Mouse (Mus musculus) thymus, postnatal 14 days (tissue): ENCODE measurements around the gene R3hcc1l.

Experiments used
- DNase-seq: peaks from one replicate; pipeline ENCODE4 v3.0.0; 2021

R3hcc1l gene

GRCm38 (mm10) chr19:42518620-42519310 lies at the start of gene R3hcc1l:
Gene R3hcc1l, plus strand, starts transcription at chr19:42518759.
- peak; percentile 98 for DNase-seq

- DNase-seq = no peak
Observed at GRCm38 (mm10) chr19:42471571-42471970, 47.0 kb upstream of the R3hcc1l start.

- no peak for DNase-seq
Observed at GRCm38 (mm10) chr19:42472831-42473230, 45.7 kb upstream of the R3hcc1l start.

DNA sequence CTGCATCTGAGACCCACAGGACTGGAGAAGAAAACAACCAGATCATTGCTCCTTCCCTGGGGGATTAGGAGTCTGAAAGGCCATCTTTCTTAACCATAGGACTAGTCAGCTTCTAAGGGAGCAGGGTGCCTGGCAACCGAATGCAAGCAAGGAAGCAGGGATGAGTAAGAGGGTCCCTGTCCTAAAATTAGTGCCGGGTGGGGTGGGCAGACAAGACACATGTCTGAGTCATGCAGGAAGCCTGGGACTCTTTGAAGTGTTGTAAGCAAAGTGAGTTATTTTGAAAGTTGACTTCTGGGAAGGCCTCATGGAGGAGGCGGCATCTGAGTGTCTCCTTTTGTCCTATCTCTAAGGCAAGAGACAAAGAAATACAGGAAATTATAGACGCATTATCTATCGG lies 40.8 kb upstream of the R3hcc1l start:
- DNase-seq = no peak

- DNase-seq = no peak
Observed at GRCm38 (mm10) chr19:42478303-42478702, 40.3 kb upstream of the R3hcc1l start.

DNA sequence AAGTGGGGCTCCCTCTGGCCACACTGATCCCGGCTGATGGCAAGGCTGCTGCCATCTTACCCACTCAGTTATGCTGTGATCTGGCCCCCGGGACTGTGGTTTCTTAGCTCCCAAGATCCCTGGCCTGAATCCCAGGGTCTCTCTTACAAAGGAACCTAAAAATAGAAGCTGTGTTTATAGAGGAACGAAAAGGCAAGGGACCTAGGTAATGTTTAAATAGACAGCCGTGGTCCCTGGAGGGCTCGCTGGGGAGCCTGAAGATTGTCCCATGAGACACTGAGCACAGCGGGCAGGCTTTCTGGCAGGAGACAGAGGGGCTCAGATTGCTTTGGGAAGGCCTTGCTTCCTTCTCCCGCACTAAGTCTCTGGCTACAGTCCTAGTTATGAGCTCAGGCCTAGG lies 33.1 kb upstream of the R3hcc1l start:
- DNase-seq = no peak

DNA sequence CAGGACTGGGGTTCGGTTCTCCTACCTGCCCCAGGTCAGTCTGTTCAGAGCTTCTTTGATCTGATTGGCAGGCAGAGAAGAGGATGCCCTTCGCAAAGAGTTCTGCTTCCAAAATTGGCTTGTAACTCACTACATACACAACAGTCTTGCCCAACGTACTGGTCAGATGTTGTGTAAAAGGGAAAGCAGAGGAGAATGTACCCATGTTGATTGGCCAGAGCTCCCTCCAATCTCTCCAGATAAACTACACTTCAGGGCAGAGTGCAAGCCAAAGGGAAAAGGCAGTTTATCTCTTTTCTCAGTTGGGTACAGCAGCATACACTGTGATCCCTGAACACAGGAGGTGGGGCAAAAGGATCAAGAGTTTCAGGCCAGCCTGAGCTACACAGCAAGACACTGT lies 31.3 kb upstream of the R3hcc1l start:
- no peak for DNase-seq

GRCm38 (mm10) chr19:42493257-42493917 lies 25.2 kb upstream of the R3hcc1l start:
- no peak for DNase-seq

DNA sequence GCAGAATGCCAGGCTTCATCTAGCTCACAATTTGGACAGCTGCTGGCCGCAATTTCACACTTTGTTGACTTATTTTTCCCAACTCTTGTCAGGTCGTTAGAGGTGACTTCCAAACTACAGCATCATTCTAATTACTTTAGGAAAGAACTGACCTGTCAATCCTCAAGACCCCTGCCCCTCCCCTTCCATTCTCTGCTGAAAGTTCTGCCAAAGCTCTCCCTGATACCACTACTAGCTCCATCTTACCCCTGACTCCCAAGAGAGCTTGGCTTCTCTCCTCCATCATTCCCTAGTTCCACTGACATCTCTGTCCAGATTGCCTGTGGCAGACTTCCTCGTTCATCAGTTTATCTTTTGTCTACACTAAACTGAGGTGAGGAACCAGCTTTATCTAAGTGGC lies 14.4 kb upstream of the R3hcc1l start:
- DNase-seq = no peak

- DNase-seq = no peak
Observed at GRCm38 (mm10) chr19:42509625-42510024, 8.9 kb upstream of the R3hcc1l start.

- DNase-seq = no peak
Observed at GRCm38 (mm10) chr19:42510276-42511171, 8.0 kb upstream of the R3hcc1l start.

DNA sequence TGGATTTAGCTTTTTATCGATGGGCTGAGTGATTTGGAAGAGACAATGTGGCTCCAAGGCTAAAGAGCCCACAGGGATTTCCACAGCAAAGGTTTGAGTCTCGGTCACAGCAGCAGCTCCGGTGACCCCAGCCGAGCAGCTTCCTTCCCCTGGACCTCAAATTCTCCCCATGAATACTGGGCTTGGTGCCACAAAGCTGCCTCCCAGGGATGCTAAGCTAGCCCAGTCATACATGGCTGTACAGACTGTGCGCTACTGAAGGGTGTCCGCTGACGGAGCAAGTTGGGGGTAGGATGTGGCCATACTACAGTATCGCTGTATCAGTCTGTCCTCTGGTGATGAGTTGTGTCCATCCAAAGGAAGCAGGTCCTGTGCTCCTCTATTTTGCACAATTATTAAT lies 2.9 kb upstream of the R3hcc1l start:
- DNase-seq = no peak

- no peak for DNase-seq
Observed at GRCm38 (mm10) chr19:42516121-42516520, 2.4 kb upstream of the R3hcc1l start.

DNA sequence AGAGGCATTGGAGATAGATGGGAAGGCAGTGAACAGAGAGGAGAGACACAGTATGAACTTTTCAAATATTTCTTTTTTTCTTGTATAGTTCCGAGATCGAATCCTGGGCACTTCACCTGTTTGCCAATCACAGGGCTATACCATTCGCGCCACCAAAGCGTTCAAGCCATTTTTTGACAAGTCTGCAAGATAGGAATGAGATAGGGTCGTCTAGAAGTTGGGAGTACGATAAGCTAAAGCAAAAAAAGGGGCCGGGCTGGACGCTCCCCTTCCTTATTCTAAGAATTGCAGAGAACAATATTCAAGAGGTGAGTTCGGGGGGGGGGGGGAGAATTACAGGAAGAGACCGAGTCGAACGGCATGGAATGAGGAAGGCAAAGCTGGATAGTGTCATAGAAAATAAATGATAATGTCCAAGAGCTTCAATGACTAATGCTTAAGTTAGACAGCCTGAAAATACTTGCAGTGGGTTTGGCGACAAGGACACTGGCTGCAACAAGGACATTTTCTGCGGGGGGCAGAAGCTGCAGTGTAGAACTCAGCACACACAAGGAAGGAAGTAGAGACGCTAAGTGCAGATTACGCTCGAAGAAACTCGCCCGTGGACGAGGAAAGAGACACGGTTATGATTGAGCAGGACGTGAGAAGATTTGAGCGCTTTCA lies 471 bp upstream of the R3hcc1l start:
- DNase-seq = peak; percentile 22

GRCm38 (mm10) chr19:42519760-42520159 lies 1.2 kb downstream of the R3hcc1l start:
- peak; percentile 10 for DNase-seq

GRCm38 (mm10) chr19:42524703-42525102 lies 6.1 kb downstream of the R3hcc1l start:
- DNase-seq = no peak

GRCm38 (mm10) chr19:42529992-42530437 lies 11.5 kb downstream of the R3hcc1l start:
- no peak for DNase-seq

DNA sequence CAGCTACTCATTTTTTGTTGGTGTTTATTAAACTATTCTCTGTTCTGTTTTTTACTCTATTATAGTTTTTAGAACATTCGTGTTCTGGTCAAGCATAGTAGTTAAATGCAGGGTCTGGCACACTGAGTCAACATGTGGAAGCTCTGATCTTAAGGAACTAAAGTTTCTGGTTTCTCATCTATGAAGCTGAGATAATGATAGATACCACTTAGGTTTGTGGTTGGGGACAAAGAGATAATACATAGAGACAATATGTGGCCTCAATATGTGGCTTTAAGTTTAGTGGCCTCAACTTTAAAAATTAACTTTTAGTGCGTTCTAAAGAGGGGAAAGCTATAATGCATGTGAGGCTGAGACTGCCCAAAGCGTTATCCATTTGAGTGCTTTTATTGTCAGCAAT lies 15.9 kb downstream of the R3hcc1l start:
- no peak for DNase-seq

DNA sequence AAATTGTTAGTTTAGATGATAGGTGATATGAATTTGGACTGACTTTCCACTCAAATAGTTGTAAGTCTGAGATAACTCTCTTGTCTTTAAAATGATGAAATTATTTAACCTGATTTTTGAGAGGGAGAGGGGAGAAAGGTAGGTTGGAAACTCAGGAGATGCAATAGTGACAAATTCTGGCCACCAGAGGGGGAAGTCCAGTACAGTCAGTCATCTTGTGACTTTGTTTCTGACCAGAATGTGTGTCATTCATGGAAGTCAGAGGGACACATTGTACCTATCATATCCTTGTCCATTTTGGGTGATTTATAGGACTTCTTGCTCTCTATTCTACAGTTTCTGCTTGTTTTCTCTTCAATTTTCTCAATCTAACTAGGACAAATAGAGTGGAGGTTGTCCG lies 19.0 kb downstream of the R3hcc1l start:
- no peak for DNase-seq

DNA sequence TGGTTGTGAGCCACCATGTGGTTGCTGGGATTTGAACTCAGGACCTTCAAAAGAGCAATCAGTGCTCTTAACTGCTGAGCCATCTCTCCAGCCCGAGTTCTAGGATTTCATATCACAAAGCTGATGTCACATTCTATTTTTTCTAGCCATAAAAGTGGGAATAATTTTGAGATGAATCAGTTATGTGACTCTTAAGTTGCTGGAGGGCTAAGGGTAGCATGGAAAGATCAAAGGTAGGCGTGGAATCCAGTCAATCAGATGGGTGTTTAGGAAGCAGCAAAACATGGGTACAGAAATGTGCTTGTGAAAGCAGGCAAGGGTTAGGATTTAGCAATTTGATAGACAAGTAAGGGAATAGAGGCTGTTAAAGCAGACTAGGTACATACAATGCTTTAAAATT lies 20.4 kb downstream of the R3hcc1l start:
- no peak for DNase-seq

DNA sequence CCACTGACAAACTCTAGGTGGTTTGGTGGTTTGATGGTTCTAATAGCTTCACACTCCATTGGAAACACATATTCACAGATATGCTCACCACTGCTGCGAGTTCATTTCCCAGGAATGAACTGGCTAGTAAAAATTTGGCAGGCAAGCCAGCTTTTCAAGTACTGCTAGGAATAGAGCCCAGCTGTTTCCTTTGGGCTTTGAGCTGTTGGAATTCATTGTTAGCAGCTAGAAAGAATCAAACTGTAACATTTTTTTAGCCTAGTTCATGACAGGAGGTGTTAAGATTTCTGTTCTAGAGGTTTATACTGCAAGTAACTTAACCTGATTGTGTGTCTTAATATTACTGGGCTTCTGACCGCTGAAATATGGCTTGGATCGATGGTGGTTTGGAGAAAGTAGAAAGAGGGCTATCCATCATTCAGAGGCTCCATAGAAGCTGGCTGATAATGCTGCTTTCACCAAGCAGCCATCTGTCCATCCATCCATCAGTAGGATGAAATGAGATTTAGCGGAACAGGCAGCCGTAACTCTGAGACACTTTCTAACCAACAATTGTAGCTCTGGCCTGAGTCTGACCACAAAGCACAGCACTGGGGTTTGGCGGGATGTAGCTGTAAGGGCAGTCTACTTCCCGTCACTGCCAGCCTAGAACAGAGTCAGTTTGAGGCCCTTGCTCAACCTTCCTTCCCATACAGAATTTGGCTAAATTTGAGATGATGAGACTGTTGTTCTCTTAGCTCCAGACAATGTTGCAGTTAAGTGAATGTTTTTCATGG lies 21.0 kb downstream of the R3hcc1l start:
- no peak for DNase-seq

GRCm38 (mm10) chr19:42540649-42541048 lies 22.1 kb downstream of the R3hcc1l start:
- no peak for DNase-seq
